Mouse (Mus musculus) heart, postnatal 0 days (tissue): ENCODE data around the gene Sec16a. TPM values are rescaled to one million over a fixed set of nuclear protein-coding genes. Genes with fewer than 3 reads are reported as not detected.

ENCODE experiments used
- ATAC-seq: fragments of 200-750 bp; cut with Nextera tagmentation; 2 replicates; pipeline ENCODE4 v1.8.0; 2017; ENCODE audit warnings: low read depth, moderate number of reproducible peaks, moderate library complexity; ENCODE audit not compliant: insufficient read depth
- DNase-seq: peaks from one replicate; pipeline ENCODE4 v3.0.0-alpha.2; 2016; ENCODE audit warnings: low spot score
- H3K27ac ChIP-seq: fragments of 300-500 bp; sonication (generic); 2 replicates; pipeline ENCODE4 v1.5.1; 2014; ENCODE audit warnings: low read depth, mild to moderate bottlenecking
- H3K27me3 ChIP-seq: fragments of 300-500 bp; sonication (generic); 2 replicates; pipeline ENCODE4 v1.6.1; 2014; ENCODE audit warnings: low read length, mixed read lengths; ENCODE audit not compliant: control insufficient read depth, insufficient read depth
- H3K36me3 ChIP-seq: fragments of 300-500 bp; sonication (generic); replicated peaks from 2 replicates; pipeline ENCODE4 v1.6.1; 2014; ENCODE audit warnings: low read length, mixed read lengths; ENCODE audit not compliant: control insufficient read depth, insufficient read depth
- H3K4me1 ChIP-seq: fragments of 300-500 bp; sonication (generic); 2 replicates; pipeline ENCODE4 v1.6.1; 2014; ENCODE audit warnings: antibody characterized with exemption; ENCODE audit not compliant: control insufficient read depth, insufficient read depth
- H3K4me2 ChIP-seq: fragments of 300-500 bp; sonication (generic); 2 replicates; pipeline ENCODE4 v1.6.1; 2014; ENCODE audit warnings: low read depth, mild to moderate bottlenecking, low read length, moderate library complexity
- H3K4me3 ChIP-seq: fragments of 300-500 bp; sonication (generic); 2 replicates; pipeline ENCODE4 v1.5.1; 2014; ENCODE audit warnings: low read depth, low read length
- H3K9ac ChIP-seq: fragments of 300-500 bp; sonication (generic); replicated peaks from 2 replicates; pipeline ENCODE4 v1.6.1; 2014; ENCODE audit warnings: low read depth, low read length, mixed read lengths
- H3K9me3 ChIP-seq: fragments of 300-500 bp; sonication (generic); replicated peaks from 2 replicates; pipeline ENCODE4 v1.6.1; 2016; ENCODE audit warnings: low read length; ENCODE audit not compliant: control insufficient read depth
- CTCF ChIP-seq: IDR thresholded peaks from 2 replicates; pipeline ENCODE4 v1.5.1; 2016; ENCODE audit warnings: antibody characterized with exemption, control low read depth, low read depth
- EP300 ChIP-seq: IDR thresholded peaks from 2 replicates; pipeline ENCODE4 v1.6.1; 2016; ENCODE audit warnings: antibody characterized with exemption, low read depth
- WGBS: fragments of 180-500 bp; shearing (Covaris S2); extraction: QIAGEN DNeasy Blood & Tissue Kit; methylation state at CpG from one replicate; pipeline ENCODE4 v1.1.7; 2014; 5-methylcytosine and 5-hydroxymethylcytosine counted together
- polyA plus RNA-seq: library from polyadenylated mRNA; unstranded; fragments of >200 nt; fragmentation: Nextera tagmentation; extraction: Ambion mirVana; gene quantifications from 2 replicates; pipeline ENCODE4 v1.2.1, GENCODE M21; 2015
- total RNA-seq: library from RNA; depleted of rRNA; stranded (reverse); fragments of >200 nt; gene quantifications from 2 replicates; pipeline ENCODE4 v1.2.3, GENCODE M21; 2014; ENCODE audit warnings: low replicate concordance

Sec16a gene
- total and polyA plus RNA-seq, 2 experiments from 2014 or later: 7.5 to 49.0 TPM

- H3K9me3 ChIP-seq: no peaks in the 10 kb centered on the region
- H3K27ac ChIP-seq: no peak overlapping the region; the same call in 1 of the 2 replicates
- 0 out of 2 replicates have a peak, but pooled peaks cover 4% of the 10 kb centered on the region for H3K4me1 ChIP-seq
- H3K9ac ChIP-seq: no peak overlapping the region
- DNase-seq: no peak
- H3K4me2 ChIP-seq: no peak overlapping the region
- no peak overlapping the region for H3K4me3 ChIP-seq
- peaks cover 91% of the 10 kb centered on the region for H3K36me3 ChIP-seq
- 60% methylated on average over 2 of the region's 2 CpGs for WGBS
- TF ChIP-seq EP300: no peak
- TF ChIP-seq CTCF: no peak
- no peak for ATAC-seq
- H3K27me3 ChIP-seq: no peaks in the 10 kb centered on the region
Observed at GRCm38 (mm10) chr2:26478685-26479205, 33.7 kb upstream of the Sec16a start.

- Histone ChIP-seq H3K9me3 (no peaks in the 10 kb centered on the region), H3K27ac (peak overlapping the region; percentile 86; the same call in 1 of the 2 replicates), H3K4me3 (no peak overlapping the region), H3K4me1 (0 out of 2 replicates have a peak, but pooled peaks cover 4% of the 10 kb centered on the region), H3K27me3 (no peaks in the 10 kb centered on the region), H3K4me2 (no peak overlapping the region), H3K36me3 (peaks cover 92% of the 10 kb centered on the region), H3K9ac (no peak overlapping the region)
- no peak for DNase-seq
- ATAC-seq: no peak
- WGBS: 87% methylated on average over 7 of the region's 7 CpGs
- no peak for TF ChIP-seq EP300
- no peak for TF ChIP-seq CTCF
Observed at GRCm38 (mm10) chr2:26477911-26478310, 32.9 kb upstream of the Sec16a start.

- H3K9ac ChIP-seq: no peak overlapping the region
- 0 out of 2 replicates have a peak, but pooled peaks cover 4% of the 10 kb centered on the region for H3K4me1 ChIP-seq
- DNase-seq (no peak), ATAC-seq (no peak)
- H3K9me3 ChIP-seq: no peaks in the 10 kb centered on the region
- peak overlapping the region; percentile 86 for H3K27ac ChIP-seq
- peaks cover 91% of the 10 kb centered on the region for H3K36me3 ChIP-seq
- 61% methylated on average over 13 of the region's 13 CpGs for WGBS
- TF ChIP-seq EP300 (no peak), CTCF (no peak)
- no peak overlapping the region for H3K4me3 ChIP-seq
- H3K4me2 ChIP-seq: no peak overlapping the region
- H3K27me3 ChIP-seq: no peaks in the 10 kb centered on the region
Observed at GRCm38 (mm10) chr2:26475505-26476430, 30.8 kb upstream of the Sec16a start.

- no peak overlapping the region for H3K4me2 ChIP-seq
- 16% methylated on average over 9 of the region's 9 CpGs for WGBS
- peaks cover 91% of the 10 kb centered on the region for H3K36me3 ChIP-seq
- H3K9ac ChIP-seq: no peak overlapping the region
- no peaks in the 10 kb centered on the region for H3K27me3 ChIP-seq
- no peak overlapping the region for H3K4me3 ChIP-seq
- H3K27ac ChIP-seq: peak overlapping the region; percentile 86
- H3K4me1 ChIP-seq: 0 out of 2 replicates have a peak, but pooled peaks cover 4% of the 10 kb centered on the region
- ATAC-seq: peak; percentile 87
- no peaks in the 10 kb centered on the region for H3K9me3 ChIP-seq
- TF ChIP-seq CTCF (peak; percentile 39), EP300 (peak; percentile 89)
- peak; percentile 91 for DNase-seq
Observed at GRCm38 (mm10) chr2:26474789-26475504, 29.9 kb upstream of the Sec16a start.

GRCm38 (mm10) chr2:26472312-26473090 lies 27.5 kb upstream of the Sec16a start:
- Histone ChIP-seq H3K4me1 (0 out of 2 replicates have a peak, but pooled peaks cover 4% of the 10 kb centered on the region), H3K27ac (no peak overlapping the region)
- no peak for ATAC-seq

More at GRCm38 (mm10) chr2:26472312-26473090, 27.5 kb upstream of the Sec16a start:
- Histone ChIP-seq H3K36me3 (peaks cover 86% of the 10 kb centered on the region), H3K27me3 (no peaks in the 10 kb centered on the region), H3K4me2 (no peak overlapping the region), H3K9me3 (no peaks in the 10 kb centered on the region), H3K9ac (no peak overlapping the region), H3K4me3 (no peak overlapping the region)
- DNase-seq: no peak
- TF ChIP-seq CTCF (no peak), EP300 (no peak)
- 85% methylated on average over 11 of the region's 11 CpGs for WGBS
